Mouse (Mus musculus) adipose tissue, adult 10 weeks (tissue): ENCODE data around the gene Rab4b. TPM values are rescaled to one million over a fixed set of nuclear protein-coding genes. Genes with fewer than 3 reads are reported as not detected.

Source experiments
- polyA plus RNA-seq: library from polyadenylated mRNA; stranded (reverse); fragments of 350-450 nt; fragmentation: Illumina TruSeq; extraction: RNeasy Lipid Tissue Mini Kit (QIAGEN cat#74804); gene quantifications from one replicate; pipeline ENCODE4 v1.2.3, GENCODE M21; 2014; ENCODE audit warnings: low read depth, low replicate concordance

The Rab4b gene
- polyA plus RNA-seq = 68.0 TPM

DNA sequence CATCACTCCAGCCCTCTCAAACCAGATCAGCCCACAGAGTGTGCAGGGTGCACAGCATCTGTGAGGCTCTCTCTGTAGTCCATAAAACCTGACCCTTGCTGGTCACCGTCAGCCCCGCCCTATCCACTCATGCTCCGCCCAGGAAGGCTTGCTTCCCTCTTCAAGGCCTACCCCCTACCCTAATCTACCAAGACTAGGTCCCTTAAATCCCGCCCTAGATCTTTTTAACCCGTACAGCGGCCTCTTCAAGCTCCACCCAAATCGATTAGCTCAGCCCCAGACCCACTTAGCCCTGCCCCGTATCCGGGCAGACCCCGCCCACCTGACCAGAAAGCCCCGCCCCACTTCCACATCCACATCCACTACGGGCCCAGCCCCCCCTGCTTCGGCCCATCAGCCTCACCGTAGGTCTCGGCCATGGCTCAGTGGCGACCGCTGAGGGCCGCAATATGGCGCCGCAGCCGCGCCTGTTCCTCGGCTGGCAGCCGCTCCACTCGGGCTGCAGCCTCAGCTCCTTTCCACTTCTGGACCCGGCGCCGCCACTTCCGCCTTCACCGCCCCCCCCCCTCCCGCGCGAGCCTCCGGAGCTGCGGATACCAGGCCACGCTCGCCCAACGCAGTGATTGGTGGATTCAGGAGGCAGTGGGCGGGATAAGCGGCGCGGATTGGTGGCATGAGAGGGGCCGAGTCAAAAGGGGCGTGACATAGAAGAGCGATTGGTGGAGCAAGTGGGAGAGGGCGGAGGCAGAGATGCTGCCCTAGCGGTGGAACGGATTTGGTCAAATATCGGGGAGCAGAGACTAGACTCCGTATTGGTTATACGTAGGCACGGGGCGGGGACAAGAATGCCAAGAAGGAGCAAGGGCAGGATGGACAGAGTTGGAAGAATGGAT is at the start of gene Rab4b:
TSS of gene Rab4b (minus strand) at position 573 of the 893 bp plus-strand sequence.

DNA sequence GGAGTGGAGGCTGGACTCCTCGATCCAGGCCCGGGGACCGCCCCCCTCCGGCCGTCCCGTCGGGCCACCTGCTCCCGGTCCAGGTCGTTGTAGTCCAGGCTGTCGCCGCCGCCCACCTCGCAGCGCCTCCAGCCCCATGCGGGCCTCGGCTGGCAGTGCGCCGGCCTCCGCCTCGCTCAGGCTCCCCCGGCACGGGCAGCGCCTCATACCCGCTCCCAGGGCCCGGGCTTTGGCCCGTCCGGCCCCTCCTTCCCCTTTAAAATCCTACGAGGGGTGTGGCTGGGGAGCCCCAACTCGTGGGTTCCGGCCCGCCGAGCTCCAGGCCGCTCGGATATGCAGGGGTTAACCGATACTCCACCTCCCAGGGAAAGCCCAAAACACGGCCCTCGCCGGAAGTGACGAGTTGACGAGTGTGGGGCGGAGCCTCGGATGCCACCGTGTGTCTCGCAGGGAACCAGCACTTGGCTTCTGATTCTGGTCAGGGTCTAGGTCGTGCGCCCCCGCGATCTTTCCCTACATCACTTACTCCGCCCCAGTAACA is 49.7 kb upstream of the Rab4b start, which contains the start of gene Itpkc:
TSS of gene Itpkc (minus strand) at position 381 of the 541 bp plus-strand sequence.

DNA sequence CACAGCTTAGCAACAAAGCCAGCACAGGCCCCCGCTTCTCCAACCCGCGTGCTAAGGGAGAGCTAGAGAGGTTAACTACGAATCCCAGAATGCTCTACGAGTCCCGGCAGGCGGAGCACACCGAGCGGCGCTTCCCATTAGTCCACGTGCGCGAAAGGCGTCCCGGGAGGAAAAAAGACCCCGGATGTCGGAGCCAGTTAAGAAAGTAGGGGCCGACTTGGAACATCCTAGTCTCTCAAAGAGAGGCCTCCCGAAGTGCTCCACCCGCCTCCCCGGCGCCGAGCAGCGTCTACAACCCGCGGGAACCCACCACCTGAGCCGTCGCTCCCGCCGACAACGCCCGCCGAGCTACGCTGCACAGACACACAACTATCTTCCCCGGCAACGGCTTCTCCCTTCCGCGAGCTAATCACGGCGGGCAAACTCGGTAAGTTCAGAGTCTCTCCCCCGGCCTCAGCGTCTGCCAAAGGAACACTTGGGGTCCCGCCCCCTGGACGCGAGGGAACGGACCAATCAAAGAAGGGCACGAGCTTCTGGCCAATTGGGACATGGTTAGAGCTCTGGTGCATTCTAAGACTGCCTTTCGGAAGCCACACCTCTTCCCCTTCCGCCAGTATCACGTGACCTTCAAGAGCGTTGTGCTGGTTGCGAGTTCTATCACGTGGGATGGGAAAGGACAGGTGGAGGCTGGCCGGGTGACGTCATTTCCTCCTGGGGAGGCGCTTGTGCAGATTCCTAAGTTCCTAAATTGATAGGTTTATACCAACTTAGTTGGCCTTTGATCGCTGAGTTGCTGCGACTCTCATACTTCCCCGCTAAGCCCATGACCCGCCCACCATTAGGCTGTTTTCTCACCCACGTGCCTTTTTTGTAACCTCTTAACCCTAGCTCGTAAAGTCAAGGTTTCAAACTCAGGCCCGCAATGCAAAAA is 17.2 kb upstream of the Rab4b start, which contains the start of the genes BC024978 and Snrpa:
TSS of gene BC024978 (plus strand) at position 101 of the 931 bp plus-strand sequence.
TSS of gene Snrpa (minus strand) at position 591 of the 931 bp plus-strand sequence.

DNA sequence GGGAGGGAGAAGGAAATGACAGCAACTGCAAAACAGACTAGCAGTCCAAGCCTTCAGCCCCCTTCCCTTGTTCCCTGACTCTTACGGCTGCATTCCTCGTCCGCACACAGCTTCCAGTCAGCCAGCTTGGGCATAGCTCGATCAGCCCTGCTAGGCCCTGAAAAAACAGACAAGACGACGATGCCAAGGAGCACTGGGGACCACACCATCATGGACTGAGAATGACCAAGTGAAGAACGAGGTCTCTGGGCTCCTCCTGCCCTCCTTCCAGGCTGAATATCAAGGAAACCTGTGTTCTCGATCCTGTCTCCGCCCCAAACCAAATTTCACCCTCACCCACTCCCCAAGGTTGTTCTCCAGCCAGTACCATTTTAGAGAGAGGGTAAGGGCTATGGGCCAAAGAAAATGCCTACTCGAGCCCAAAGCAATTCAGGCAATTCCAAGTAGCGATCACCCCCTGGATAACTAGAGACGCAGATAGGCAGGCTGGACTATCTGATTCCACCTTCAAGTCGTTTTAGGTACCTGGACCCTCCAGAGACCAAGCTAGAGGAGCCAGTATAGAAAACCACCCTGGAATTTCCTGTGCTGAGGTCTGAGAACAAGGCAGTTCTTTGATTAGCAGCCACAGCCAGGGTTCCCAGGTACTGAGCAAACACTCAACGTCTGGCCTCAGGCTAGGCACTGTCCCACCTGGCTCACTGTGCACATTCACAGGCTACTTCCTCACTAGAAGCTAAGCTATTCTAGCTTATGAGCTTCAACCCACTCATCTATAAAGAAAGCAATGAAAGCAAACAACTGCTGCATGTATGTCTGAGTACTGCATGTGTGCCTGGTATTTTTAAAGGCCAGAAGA is 2.4 kb upstream of the Rab4b start, which contains the start of the genes Gm21983 and Mia:
TSS of gene Gm21983 (minus strand) at position 250 of the 859 bp plus-strand sequence.
TSS of gene Mia (minus strand) at position 321 of the 859 bp plus-strand sequence.

DNA sequence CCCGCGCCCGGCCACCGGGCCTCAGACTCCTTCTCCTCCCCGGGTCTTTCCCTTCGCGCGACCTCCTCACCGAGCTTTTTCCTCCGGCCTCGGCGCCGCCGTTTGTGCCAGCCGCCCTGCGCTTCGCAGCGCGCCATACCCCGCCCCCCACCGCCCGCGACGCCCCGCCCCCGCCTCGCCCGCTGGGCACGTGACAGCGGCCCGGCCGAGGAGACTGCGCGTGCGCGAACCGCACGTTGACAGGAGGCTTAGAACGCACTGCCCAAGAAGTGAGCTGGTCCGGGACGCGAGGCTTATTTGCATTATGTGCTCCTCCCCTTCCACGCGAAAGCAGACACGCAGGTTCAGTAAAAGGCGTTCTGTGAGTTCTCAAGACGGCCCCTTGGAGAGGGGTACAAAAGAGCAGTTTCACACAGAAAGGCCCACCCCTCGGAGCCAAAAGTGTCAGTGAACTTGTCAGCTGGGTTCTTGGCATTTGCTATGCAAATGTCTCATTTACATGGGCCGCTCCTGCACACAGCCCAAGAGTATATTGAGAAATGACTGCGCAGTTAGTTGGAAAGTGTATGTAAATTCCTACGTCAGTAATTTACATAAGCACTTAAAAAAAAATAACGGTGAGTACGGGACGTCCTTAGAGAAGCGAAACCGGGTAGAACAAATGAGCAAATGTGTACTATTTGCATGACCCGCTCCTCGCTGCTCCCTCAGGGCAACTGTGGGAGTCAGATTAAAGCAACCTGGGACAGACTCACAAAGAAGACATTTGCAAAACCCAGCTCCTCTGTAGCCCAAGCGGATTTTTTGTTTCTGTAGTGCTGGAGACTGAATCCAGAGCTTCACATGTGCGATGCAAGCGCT is 11.9 kb downstream of the Rab4b start, which contains the start of gene Egln2:
TSS of gene Egln2 (minus strand) at position 189 of the 861 bp plus-strand sequence.

DNA sequence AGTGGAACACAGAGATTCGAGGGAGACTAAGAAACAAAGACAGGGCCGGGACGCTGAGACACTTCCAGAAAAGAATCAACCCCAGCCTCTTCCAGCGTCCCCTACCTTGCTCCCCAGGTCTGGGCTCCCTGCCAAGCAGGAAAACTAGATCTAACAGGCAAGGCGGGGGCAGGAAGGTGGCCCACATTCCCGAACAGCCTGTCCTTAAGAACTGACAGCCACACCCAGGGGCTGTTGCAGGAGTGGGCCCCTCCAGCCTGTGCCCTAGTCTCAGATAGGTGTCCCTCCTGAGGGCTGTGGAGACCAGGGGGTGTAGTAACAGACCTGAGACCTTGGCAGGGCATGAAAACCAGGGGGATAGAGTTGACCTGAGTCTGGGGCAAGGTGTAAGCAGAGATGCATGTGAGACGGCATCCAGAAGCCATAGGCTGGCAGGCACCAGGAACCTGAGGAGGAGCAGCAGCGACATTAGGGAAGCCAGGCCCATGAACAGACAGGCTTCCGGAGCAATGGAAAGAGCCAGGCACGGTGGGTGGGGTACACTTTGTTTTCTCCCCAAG is 25.4 kb downstream of the Rab4b start, which contains the start of gene Cyp2t4:
TSS of gene Cyp2t4 (plus strand) at position 510 of the 560 bp plus-strand sequence.

DNA sequence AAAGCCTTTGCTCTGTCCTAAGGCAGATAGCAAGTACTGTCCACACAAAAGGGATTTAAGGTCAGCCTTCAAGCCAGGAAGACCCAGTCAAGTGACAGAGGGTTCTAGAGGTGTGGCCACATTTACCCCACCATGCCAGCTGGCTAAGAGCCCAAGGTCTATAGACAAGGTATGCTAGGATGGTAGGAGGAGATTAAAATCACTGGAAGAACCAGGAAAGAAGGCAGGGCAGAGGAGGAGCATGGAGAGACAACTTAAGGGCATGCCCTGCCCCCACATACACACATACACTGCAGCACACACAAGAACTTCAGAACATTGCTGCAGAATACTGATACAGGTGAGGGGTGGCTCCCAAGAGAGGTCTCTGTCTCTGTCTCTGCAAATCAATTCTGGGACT is 59.0 kb downstream of the Rab4b start, which contains the start of gene Cyp2f2:
TSS of gene Cyp2f2 (plus strand) at position 234 of the 400 bp plus-strand sequence.

Other genes starting within 250 kb of the Rab4b start
- not detected for gene Cyp2a22, start 239.5 kb downstream of the Rab4b start, polyA plus RNA-seq
- 0.17 TPM for gene Cyp2a12, start 149.8 kb downstream of the Rab4b start, polyA plus RNA-seq
- gene Cyp2f2, start 59.0 kb downstream of the Rab4b start, polyA plus RNA-seq = 21.9 TPM
- gene Cyp2t4, start 25.2 kb downstream of the Rab4b start, polyA plus RNA-seq = not detected
- gene Egln2, start 12.1 kb downstream of the Rab4b start, polyA plus RNA-seq = 79.3 TPM
- gene Gm21983, start 2.2 kb upstream of the Rab4b start, polyA plus RNA-seq = not detected
- gene Mia, start 2.3 kb upstream of the Rab4b start, polyA plus RNA-seq = 42.6 TPM
- gene BC024978, start 16.9 kb upstream of the Rab4b start, polyA plus RNA-seq = 12.7 TPM
- gene Snrpa, start 17.4 kb upstream of the Rab4b start, polyA plus RNA-seq = 62.5 TPM
- 9.1 TPM for gene Itpkc, start 49.8 kb upstream of the Rab4b start, polyA plus RNA-seq
- gene Coq8b, start 54.1 kb upstream of the Rab4b start, polyA plus RNA-seq = 26.0 TPM
- gene Numbl, start 79.5 kb upstream of the Rab4b start, polyA plus RNA-seq = 11.0 TPM
- gene Ltbp4, start 158.8 kb upstream of the Rab4b start, polyA plus RNA-seq = 175 TPM
- gene Shkbp1, start 177.1 kb upstream of the Rab4b start, polyA plus RNA-seq = 27.0 TPM
- gene Gm20479, start 178.5 kb upstream of the Rab4b start, polyA plus RNA-seq = 1.2 TPM